Mouse (Mus musculus): ENCODE measurements around the gene Alcam. TPM values are rescaled to one million over a fixed set of nuclear protein-coding genes. Genes with fewer than 3 reads are reported as not detected.
A peak's percentile ranks its signal among the peaks of the same experiment; 100 is the strongest.

Alcam gene
- polyA plus RNA-seq, 1 experiment from 2014 or later: 68.9 TPM

- ATAC-seq (peak; percentile 97), DNase-seq (ENCODE audit: low spot score) (peak; percentile 99)
- Histone ChIP-seq H3K27ac (ENCODE audit: low read length) (peak overlapping the region; percentile 75), H3K36me3 (ENCODE audit: insufficient read depth, low read length) (no peaks in the 10 kb centered on the region), H3K4me2 (replicated peaks; ENCODE audit: low read depth, low read length) (peak overlapping the region; percentile 81), H3K27me3 (replicated peaks; ENCODE audit: insufficient read depth, low read length) (no peaks in the 10 kb centered on the region), H3K4me1 (ENCODE audit: insufficient read depth, low read depth, low read length) (no peaks in the 10 kb centered on the region), H3K9me3 (ENCODE audit: low read length) (no peaks in the 10 kb centered on the region), H3K4me3 (ENCODE audit: low read depth, low read length) (peak overlapping the region; percentile 77), H3K9ac (replicated peaks; ENCODE audit: low read depth) (peak overlapping the region; percentile 48)
- under 1% methylated on average over 36 of the region's 55 CpGs for WGBS
- TF ChIP-seq CTCF (IDR thresholded peaks at IDR 0.05) (peak; percentile 99), EP300 (IDR thresholded peaks at IDR 0.05) (no peak)
Observed at GRCm38 (mm10) chr16:52452862-52453715, 785 bp downstream of the Alcam start.

- no peak for TF ChIP-seq EP300 (IDR thresholded peaks at IDR 0.05)
- no peak for TF ChIP-seq CTCF (IDR thresholded peaks at IDR 0.05)
- ATAC-seq (no peak), DNase-seq (ENCODE audit: low spot score) (no peak)
- H3K9ac ChIP-seq (replicated peaks; ENCODE audit: low read depth): peak overlapping the region; percentile 48
- H3K27ac ChIP-seq (ENCODE audit: low read length): peak overlapping the region; percentile 44
- peak overlapping the region; percentile 81 for H3K4me2 ChIP-seq (replicated peaks; ENCODE audit: low read depth, low read length)
- no peaks in the 10 kb centered on the region for H3K27me3 ChIP-seq (replicated peaks; ENCODE audit: insufficient read depth, low read length)
- no peaks in the 10 kb centered on the region for H3K9me3 ChIP-seq (ENCODE audit: low read length)
- H3K4me1 ChIP-seq (ENCODE audit: insufficient read depth, low read depth, low read length): no peaks in the 10 kb centered on the region
- H3K36me3 ChIP-seq (ENCODE audit: insufficient read depth, low read length): no peaks in the 10 kb centered on the region
- H3K4me3 ChIP-seq (ENCODE audit: low read depth, low read length): peak overlapping the region; percentile 77
- under 1% methylated on average over 26 of the region's 26 CpGs for WGBS
Observed at GRCm38 (mm10) chr16:52452477-52452831, 1.4 kb downstream of the Alcam start.

DNA sequence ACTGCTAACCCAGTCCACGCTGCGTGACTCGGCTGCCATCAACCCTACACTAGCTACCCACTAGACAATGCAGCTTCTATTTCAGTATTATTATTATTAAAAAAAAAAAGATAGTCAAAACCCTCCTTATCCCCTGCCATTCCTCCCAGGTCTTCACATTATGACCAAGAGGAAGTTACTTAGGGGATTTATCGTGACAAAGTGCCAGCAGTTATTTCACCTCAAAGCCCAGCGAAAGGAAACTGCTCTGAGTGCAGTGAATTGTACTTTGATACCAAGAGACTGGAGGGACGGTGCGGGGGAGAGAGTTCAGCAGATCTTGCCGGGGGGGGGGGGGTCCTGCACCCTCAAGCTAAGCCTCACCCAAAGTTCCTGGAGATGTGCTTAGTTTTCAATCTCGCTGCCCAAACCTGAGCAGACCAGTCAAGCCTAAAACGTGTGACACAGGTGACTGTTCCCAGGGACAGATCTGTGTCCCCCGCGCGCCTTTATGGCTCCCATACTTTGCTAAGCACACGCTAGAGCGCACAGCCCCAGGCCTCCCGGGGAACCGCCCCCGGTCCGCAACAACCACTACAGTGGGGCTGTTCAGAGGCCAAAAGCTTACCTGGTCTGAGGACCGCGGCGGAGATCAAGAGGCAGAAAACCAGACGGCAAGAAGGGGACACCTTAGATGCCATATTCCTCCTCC lies 1.9 kb downstream of the Alcam start:
- H3K4me2 ChIP-seq (replicated peaks; ENCODE audit: low read depth, low read length): peak overlapping the region; percentile 81
- H3K27ac ChIP-seq (ENCODE audit: low read length): peak overlapping the region; percentile 44
- H3K4me1 ChIP-seq (ENCODE audit: insufficient read depth, low read depth, low read length): no peaks in the 10 kb centered on the region
- ATAC-seq: no peak
- H3K9ac ChIP-seq (replicated peaks; ENCODE audit: low read depth): peak overlapping the region; percentile 48
- no peak for TF ChIP-seq CTCF (IDR thresholded peaks at IDR 0.05)
- no peak for TF ChIP-seq EP300 (IDR thresholded peaks at IDR 0.05)
- H3K36me3 ChIP-seq (ENCODE audit: insufficient read depth, low read length): no peaks in the 10 kb centered on the region
- peak overlapping the region; percentile 77 for H3K4me3 ChIP-seq (ENCODE audit: low read depth, low read length)
- no peaks in the 10 kb centered on the region for H3K27me3 ChIP-seq (replicated peaks; ENCODE audit: insufficient read depth, low read length)
- H3K9me3 ChIP-seq (ENCODE audit: low read length): no peaks in the 10 kb centered on the region
- peak; percentile 51 for DNase-seq (ENCODE audit: low spot score)
- WGBS: 1% methylated on average over 23 of the region's 23 CpGs

- no peak for ATAC-seq
- Histone ChIP-seq H3K4me2 (replicated peaks; ENCODE audit: low read depth, low read length) (peak overlapping the region; percentile 81), H3K4me1 (ENCODE audit: insufficient read depth, low read depth, low read length) (no peaks in the 10 kb centered on the region), H3K4me3 (ENCODE audit: low read depth, low read length) (peak overlapping the region; percentile 77), H3K27me3 (replicated peaks; ENCODE audit: insufficient read depth, low read length) (no peaks in the 10 kb centered on the region), H3K36me3 (ENCODE audit: insufficient read depth, low read length) (no peaks in the 10 kb centered on the region), H3K27ac (ENCODE audit: low read length) (peak overlapping the region; percentile 44; the same call in 1 of the 2 replicates), H3K9ac (replicated peaks; ENCODE audit: low read depth) (peak overlapping the region; percentile 48), H3K9me3 (ENCODE audit: low read length) (no peaks in the 10 kb centered on the region)
- 2% methylated on average over 15 of the region's 15 CpGs for WGBS
- peak; percentile 56 for DNase-seq (ENCODE audit: low spot score)
- TF ChIP-seq EP300 (IDR thresholded peaks at IDR 0.05): no peak
- TF ChIP-seq CTCF (IDR thresholded peaks at IDR 0.05): 0 out of 2 replicates have a peak, but pooled peaks have one; percentile 10
Observed at GRCm38 (mm10) chr16:52451101-52451785, 2.6 kb downstream of the Alcam start.

GRCm38 (mm10) chr16:52450245-52451100 lies 3.4 kb downstream of the Alcam start:
- 1% methylated on average over 28 of the region's 28 CpGs for WGBS

More at GRCm38 (mm10) chr16:52450245-52451100, 3.4 kb downstream of the Alcam start:
- Histone ChIP-seq H3K27ac (ENCODE audit: low read length) (peak overlapping the region; percentile 44), H3K9me3 (ENCODE audit: low read length) (no peaks in the 10 kb centered on the region), H3K4me3 (ENCODE audit: low read depth, low read length) (peak overlapping the region; percentile 77), H3K27me3 (replicated peaks; ENCODE audit: insufficient read depth, low read length) (no peaks in the 10 kb centered on the region), H3K36me3 (ENCODE audit: insufficient read depth, low read length) (no peaks in the 10 kb centered on the region), H3K9ac (replicated peaks; ENCODE audit: low read depth) (peak overlapping the region; percentile 48; the same call in 1 of the 2 replicates), H3K4me1 (ENCODE audit: insufficient read depth, low read depth, low read length) (no peaks in the 10 kb centered on the region), H3K4me2 (replicated peaks; ENCODE audit: low read depth, low read length) (peak overlapping the region; percentile 81)
- ATAC-seq (no peak), DNase-seq (ENCODE audit: low spot score) (peak; percentile 76)
- TF ChIP-seq EP300 (IDR thresholded peaks at IDR 0.05): no peak
- TF ChIP-seq CTCF (IDR thresholded peaks at IDR 0.05): peak; percentile 55

Data from lung, postnatal 0 days (tissue).